Mouse (Mus musculus) small intestine, adult 2 months (tissue): ENCODE data around the gene Gm29427.

Experiments used
- CTCF ChIP-seq: fragments of 200-500 bp; IDR thresholded peaks from 2 replicates; pipeline ENCODE4 v1.5.1; 2012; ENCODE audit warnings: low read depth, mild to moderate bottlenecking, control low read depth, inconsistent platforms, low read length, moderate library complexity, mixed read lengths; ENCODE audit not compliant: insufficient replicate concordance, insufficient read length; ENCODE audit errors: extremely low read depth
- POLR2A ChIP-seq: fragments of 200-500 bp; IDR thresholded peaks from 2 replicates; pipeline ENCODE4 v1.6.1; 2012; ENCODE audit warnings: low read depth, mild to moderate bottlenecking, control low read depth, inconsistent platforms, low read length, moderate library complexity

DNA sequence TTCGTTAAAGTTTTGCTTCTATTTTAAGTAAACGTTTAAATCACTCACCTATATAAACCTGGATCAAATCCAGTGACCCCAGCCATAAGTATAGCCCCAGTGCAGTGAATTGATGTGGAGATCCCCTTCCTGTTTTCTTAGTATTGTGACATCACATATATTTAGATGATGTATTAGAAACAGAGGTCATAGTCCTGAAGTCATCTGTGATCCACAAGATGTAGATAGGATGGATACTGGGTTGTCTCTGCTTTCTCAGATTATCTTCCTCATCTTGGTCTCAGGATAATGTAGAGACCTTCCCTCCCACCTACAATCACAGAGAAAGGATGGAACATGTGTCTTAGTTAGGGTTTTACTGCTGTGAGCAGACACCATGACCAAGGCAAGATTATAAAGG, 13.6 kb upstream of the Gm29427 start, which contains the start of gene Pfkfb2:
- TF ChIP-seq CTCF (no peak), POLR2A (no peak)
